Mouse (Mus musculus): ENCODE data around the gene Mrpl44. TPM values are rescaled to one million over a fixed set of nuclear protein-coding genes. Genes with fewer than 3 reads are reported as not detected.

Gene Mrpl44
- total RNA-seq (2021): 10 to 100 TPM; 69.9 to 70.4 TPM

GRCm38 (mm10) chr1:79775927-79776458 is at the start of gene Mrpl44, which contains the start of gene Wdfy1:
TSS of gene Mrpl44 (plus strand) at chr1:79776018.
TSS of gene Wdfy1 (minus strand) at chr1:79776143.
- intact Hi-C loops (cut with DNase I): no loop called here
- DNase-seq (ENCODE audit: low spot score): peak; percentile 93

GRCm38 (mm10) chr1:79734794-79735193 is 41.0 kb upstream of the Mrpl44 start:
- no peak for DNase-seq (ENCODE audit: low spot score)
- intact Hi-C loops (cut with DNase I): no loop called here

DNA sequence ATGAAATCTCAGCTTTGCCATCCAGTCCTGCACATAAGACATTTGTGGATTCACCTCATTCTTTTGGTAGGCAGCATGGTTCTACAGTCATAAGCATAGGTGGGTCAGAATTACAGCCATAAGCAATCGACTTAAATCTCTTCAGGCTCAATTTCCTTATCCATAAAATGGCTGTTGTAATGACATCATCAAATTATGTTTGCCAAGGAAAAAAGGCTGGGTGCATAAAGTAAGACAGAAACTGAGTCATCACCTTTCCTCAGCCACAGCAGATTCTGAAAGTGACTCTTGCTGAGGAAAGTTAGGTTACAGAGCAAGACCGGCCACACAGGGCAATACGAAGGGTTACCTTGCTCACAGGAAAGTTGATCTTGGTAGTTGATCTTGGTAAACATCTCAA is 39.4 kb upstream of the Mrpl44 start:
- DNase-seq (ENCODE audit: low spot score): no peak
- intact Hi-C loops (cut with DNase I): no loop called here

DNA sequence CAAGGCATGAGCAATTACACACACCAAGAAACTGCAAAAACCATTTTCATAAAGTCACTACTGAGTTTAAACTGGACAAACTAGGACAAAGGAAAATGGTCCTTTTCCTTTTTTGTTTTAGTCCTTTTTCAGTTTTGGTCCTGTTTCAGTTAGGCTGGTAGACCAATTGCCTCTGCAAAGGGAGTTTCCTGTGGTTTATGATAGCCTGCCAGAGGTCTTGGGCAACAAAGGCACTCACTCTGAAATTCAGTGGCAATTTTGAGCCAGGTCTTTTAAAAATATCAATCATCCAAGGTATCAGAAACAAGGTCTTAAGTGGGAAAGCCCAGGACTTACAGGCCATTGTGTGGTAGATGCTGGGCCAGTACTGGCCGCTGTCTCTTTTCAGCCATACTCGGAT is 36.1 kb upstream of the Mrpl44 start:
- no peak for DNase-seq (ENCODE audit: low spot score)
- intact Hi-C loops (cut with DNase I): no loop called here

- intact Hi-C loops (cut with DNase I): no loop called here
- no peak for DNase-seq (ENCODE audit: low spot score)
Observed at GRCm38 (mm10) chr1:79741002-79741401, 34.8 kb upstream of the Mrpl44 start.

DNA sequence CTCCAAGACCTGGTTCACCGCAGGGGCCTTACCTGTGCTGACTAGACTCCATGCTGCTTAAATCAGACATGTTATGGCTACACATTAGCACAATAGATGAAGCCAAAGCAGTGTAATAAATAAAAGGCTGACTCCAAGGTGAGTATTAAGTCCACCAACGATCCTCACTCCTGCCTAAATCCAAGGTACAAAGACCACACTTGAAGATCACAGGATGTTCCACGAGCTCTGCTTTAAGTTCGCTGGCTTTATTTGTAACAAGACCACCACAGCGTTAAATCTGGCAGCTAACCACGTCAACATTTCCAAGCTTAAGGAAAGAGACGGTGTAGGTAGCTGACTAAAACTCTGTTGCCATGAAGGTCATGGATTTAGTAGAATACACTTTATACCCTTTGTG is 32.9 kb upstream of the Mrpl44 start:
- no peak for DNase-seq (ENCODE audit: low spot score)
- intact Hi-C loops (cut with DNase I): no loop called here

DNA sequence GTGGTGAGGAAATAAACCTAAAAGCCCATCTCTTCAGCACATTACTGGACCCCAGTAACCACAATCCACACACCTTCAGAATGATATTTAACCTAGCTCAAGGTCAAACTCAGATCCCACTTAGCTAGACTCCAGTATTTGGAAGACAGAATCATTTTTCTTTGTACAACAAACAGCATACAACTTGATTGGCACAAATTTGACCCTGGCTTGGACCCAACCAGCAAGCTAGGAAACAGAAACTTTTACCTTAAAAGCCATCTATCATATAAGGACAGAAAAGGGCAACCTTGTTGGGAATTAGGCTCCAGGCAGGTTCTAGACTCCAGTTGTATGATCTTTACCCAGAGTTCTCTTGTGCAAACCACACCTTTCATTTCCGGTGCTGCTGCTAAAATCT is 32.4 kb upstream of the Mrpl44 start:
- DNase-seq (ENCODE audit: low spot score): no peak
- intact Hi-C loops (cut with DNase I): no loop called here

GRCm38 (mm10) chr1:79746056-79746455 is 29.8 kb upstream of the Mrpl44 start:
- intact Hi-C loops (cut with DNase I): no loop called here
- peak; percentile 64 for DNase-seq (ENCODE audit: low spot score)

- intact Hi-C loops (cut with DNase I): loop anchor here (5.0 kb wide), 1 partner anchor 44 kb away; no protein-coding TSS in a partner anchor
- DNase-seq (ENCODE audit: low spot score): no peak
Observed at GRCm38 (mm10) chr1:79751186-79751585, 24.6 kb upstream of the Mrpl44 start.

GRCm38 (mm10) chr1:79752015-79752695 is 23.7 kb upstream of the Mrpl44 start:
- intact Hi-C loops (cut with DNase I): loop anchor here (5.0 kb wide), 1 partner anchor 45 kb away; no protein-coding TSS in a partner anchor
- DNase-seq (ENCODE audit: low spot score): no peak

- intact Hi-C loops (cut with DNase I): loop anchor here (5.0 kb wide), 1 partner anchor 46 kb away; no protein-coding TSS in a partner anchor
- DNase-seq (ENCODE audit: low spot score): no peak
Observed at GRCm38 (mm10) chr1:79752714-79753340, 23.0 kb upstream of the Mrpl44 start.

GRCm38 (mm10) chr1:79753456-79753855 is 22.4 kb upstream of the Mrpl44 start:
- intact Hi-C loops (cut with DNase I): loop anchor here (5.0 kb wide), 1 partner anchor 46 kb away; no protein-coding TSS in a partner anchor
- DNase-seq (ENCODE audit: low spot score): no peak

- DNase-seq (ENCODE audit: low spot score): no peak
- intact Hi-C loops (cut with DNase I): loop anchor here (5.0 kb wide), 1 partner anchor 48 kb away; no protein-coding TSS in a partner anchor
Observed at GRCm38 (mm10) chr1:79754936-79755335, 20.9 kb upstream of the Mrpl44 start.

- intact Hi-C loops (cut with DNase I): no loop called here
- DNase-seq (ENCODE audit: low spot score): no peak
Observed at GRCm38 (mm10) chr1:79755376-79755775, 20.4 kb upstream of the Mrpl44 start.

DNA sequence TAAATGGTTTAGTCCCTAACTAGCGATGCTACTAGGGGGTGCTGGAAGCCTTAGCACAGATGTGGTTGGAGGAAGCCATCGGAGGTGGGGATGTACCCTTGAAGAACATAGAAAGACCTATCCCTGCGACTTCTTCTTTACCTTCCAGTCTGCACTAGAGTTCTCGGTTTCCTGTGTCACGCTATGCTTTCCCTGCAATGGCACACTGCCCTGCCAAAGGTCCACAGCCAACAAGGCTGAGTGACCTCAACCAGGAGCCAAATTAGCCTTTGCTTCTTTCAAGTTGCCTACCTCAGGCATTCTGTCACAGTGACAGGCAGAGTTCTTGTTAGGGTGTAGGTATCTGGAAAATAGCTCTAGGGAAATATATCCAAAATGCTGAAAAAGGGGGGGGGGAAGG is 19.4 kb upstream of the Mrpl44 start:
- no peak for DNase-seq (ENCODE audit: low spot score)
- intact Hi-C loops (cut with DNase I): no loop called here

DNA sequence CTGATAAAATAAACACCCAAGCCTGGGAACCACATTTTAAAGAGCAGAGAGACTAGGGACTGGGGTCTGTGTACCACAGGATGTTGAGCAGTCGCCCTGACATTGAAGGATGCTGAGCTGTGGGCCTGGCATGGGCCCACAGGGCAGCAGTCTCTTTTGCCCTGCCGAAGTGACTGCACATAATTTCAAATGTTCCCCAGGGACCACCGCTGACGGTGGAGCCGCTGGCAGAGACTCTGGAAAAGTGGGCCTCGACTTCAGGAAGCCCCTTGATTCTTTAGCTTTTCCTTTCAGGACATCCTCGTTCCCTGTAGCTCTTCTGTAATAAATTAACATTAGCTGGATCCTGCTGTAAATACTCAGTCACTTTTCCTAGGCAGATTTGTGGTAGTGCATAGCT is 18.7 kb upstream of the Mrpl44 start:
- intact Hi-C loops (cut with DNase I): no loop called here
- DNase-seq (ENCODE audit: low spot score): no peak

GRCm38 (mm10) chr1:79757597-79757996 is 18.2 kb upstream of the Mrpl44 start:
- DNase-seq (ENCODE audit: low spot score): no peak
- intact Hi-C loops (cut with DNase I): no loop called here

DNA sequence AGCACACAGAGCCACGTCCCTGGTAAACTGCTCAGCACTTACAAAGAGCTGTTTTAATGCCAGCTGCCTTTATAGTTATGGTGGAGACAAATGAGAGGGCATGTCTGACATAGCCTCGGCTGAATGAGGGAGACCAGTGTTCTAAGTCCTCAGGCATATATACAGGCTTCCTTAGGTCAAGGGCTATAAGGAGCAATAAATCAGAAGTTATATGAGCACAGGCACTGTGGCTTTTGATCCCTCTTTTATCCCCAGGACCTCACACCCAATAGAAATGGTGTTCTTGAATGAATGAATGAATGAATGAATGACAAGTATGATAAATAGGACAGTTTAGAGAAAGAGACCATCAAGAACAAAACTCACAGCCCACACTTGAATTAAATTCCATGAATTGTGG is 16.8 kb upstream of the Mrpl44 start:
- intact Hi-C loops (cut with DNase I): no loop called here
- DNase-seq (ENCODE audit: low spot score): no peak

- no peak for DNase-seq (ENCODE audit: low spot score)
- intact Hi-C loops (cut with DNase I): no loop called here
Observed at GRCm38 (mm10) chr1:79759436-79759972, 16.3 kb upstream of the Mrpl44 start.

- DNase-seq (ENCODE audit: low spot score): no peak
Observed at GRCm38 (mm10) chr1:79760656-79761055, 15.2 kb upstream of the Mrpl44 start.

More at GRCm38 (mm10) chr1:79760656-79761055, 15.2 kb upstream of the Mrpl44 start:
- intact Hi-C loops (cut with DNase I): loop anchor here (5.0 kb wide), 1 partner anchor 1103 kb away; the partner anchor contains the start of genes Acsl3 and Utp14b

All from heart, postnatal 25 days (tissue).